Mouse (Mus musculus): Measurements from ENCODE around the gene Insig1.

Gene Insig1

GRCm38 (mm10) chr5:28063989-28064624, 7.1 kb upstream of the Insig1 start:
- no peak for DNase-seq (ENCODE audit: low read depth, low spot score)

GRCm38 (mm10) chr5:28065275-28065674, 5.9 kb upstream of the Insig1 start:
- DNase-seq (ENCODE audit: low read depth, low spot score) = no peak

GRCm38 (mm10) chr5:28066311-28066710, 4.9 kb upstream of the Insig1 start:
- DNase-seq (ENCODE audit: low read depth, low spot score) = no peak

GRCm38 (mm10) chr5:28070149-28070827, 875 bp upstream of the Insig1 start:
- DNase-seq (ENCODE audit: low read depth, low spot score) = peak; percentile 6

GRCm38 (mm10) chr5:28071456-28072223, 477 bp downstream of the Insig1 start:
- DNase-seq (ENCODE audit: low read depth, low spot score) = peak; percentile 95

GRCm38 (mm10) chr5:28079431-28079830, 8.3 kb downstream of the Insig1 start:
- peak; percentile 55 for DNase-seq (ENCODE audit: low read depth, low spot score)

- DNase-seq (ENCODE audit: low read depth, low spot score) = no peak
Observed at GRCm38 (mm10) chr5:28081127-28081526, 10.0 kb downstream of the Insig1 start.

GRCm38 (mm10) chr5:28081822-28082221, 10.7 kb downstream of the Insig1 start:
- no peak for DNase-seq (ENCODE audit: low read depth, low spot score)

GRCm38 (mm10) chr5:28082312-28082711, 11.1 kb downstream of the Insig1 start:
- DNase-seq (ENCODE audit: low read depth, low spot score) = no peak

- no peak for DNase-seq (ENCODE audit: low read depth, low spot score)
Observed at GRCm38 (mm10) chr5:28082796-28083195, 11.6 kb downstream of the Insig1 start.

GRCm38 (mm10) chr5:28084743-28085142, 13.6 kb downstream of the Insig1 start:
- no peak for DNase-seq (ENCODE audit: low read depth, low spot score)

- DNase-seq (ENCODE audit: low read depth, low spot score) = no peak
Observed at GRCm38 (mm10) chr5:28090547-28090946, 19.4 kb downstream of the Insig1 start.

- no peak for DNase-seq (ENCODE audit: low read depth, low spot score)
Observed at GRCm38 (mm10) chr5:28092327-28092726, 21.2 kb downstream of the Insig1 start.

- peak; percentile 9 for DNase-seq (ENCODE audit: low read depth, low spot score)
Observed at GRCm38 (mm10) chr5:28093874-28094273, 22.7 kb downstream of the Insig1 start.

GRCm38 (mm10) chr5:28094393-28094792, 23.2 kb downstream of the Insig1 start:
- no peak for DNase-seq (ENCODE audit: low read depth, low spot score)

GRCm38 (mm10) chr5:28094846-28095245, 23.7 kb downstream of the Insig1 start:
- no peak for DNase-seq (ENCODE audit: low read depth, low spot score)

- no peak for DNase-seq (ENCODE audit: low read depth, low spot score)
Observed at GRCm38 (mm10) chr5:28095671-28096070, 24.5 kb downstream of the Insig1 start.

GRCm38 (mm10) chr5:28106966-28107365, 35.8 kb downstream of the Insig1 start:
- no peak for DNase-seq (ENCODE audit: low read depth, low spot score)

- no peak for DNase-seq (ENCODE audit: low read depth, low spot score)
Observed at GRCm38 (mm10) chr5:28107974-28108373, 36.8 kb downstream of the Insig1 start.

GRCm38 (mm10) chr5:28110881-28111280, 39.7 kb downstream of the Insig1 start:
- no peak for DNase-seq (ENCODE audit: low read depth, low spot score)

GRCm38 (mm10) chr5:28117251-28117880, 46.2 kb downstream of the Insig1 start:
- no peak for DNase-seq (ENCODE audit: low read depth, low spot score)

GRCm38 (mm10) chr5:28117882-28118530, 46.8 kb downstream of the Insig1 start:
- no peak for DNase-seq (ENCODE audit: low read depth, low spot score)
